Mouse (Mus musculus) thymus, adult 2 months (tissue): ENCODE data around the gene Lhx9.

Experiments
- CTCF ChIP-seq: fragments of 200-500 bp; IDR thresholded peaks from 2 replicates; pipeline ENCODE4 v1.5.1; 2012; ENCODE audit warnings: mild to moderate bottlenecking, control low read depth, low read length, moderate library complexity, borderline replicate concordance; ENCODE audit not compliant: control insufficient read depth, poor library complexity, insufficient read depth; ENCODE audit errors: extremely low read depth
- POLR2A ChIP-seq: fragments of 200-500 bp; IDR thresholded peaks from 2 replicates; pipeline ENCODE4 v1.6.1; 2012; ENCODE audit warnings: mild to moderate bottlenecking, low read length, control low read depth, moderate library complexity; ENCODE audit not compliant: control insufficient read depth, poor library complexity, insufficient read depth; ENCODE audit errors: extremely low read depth

DNA sequence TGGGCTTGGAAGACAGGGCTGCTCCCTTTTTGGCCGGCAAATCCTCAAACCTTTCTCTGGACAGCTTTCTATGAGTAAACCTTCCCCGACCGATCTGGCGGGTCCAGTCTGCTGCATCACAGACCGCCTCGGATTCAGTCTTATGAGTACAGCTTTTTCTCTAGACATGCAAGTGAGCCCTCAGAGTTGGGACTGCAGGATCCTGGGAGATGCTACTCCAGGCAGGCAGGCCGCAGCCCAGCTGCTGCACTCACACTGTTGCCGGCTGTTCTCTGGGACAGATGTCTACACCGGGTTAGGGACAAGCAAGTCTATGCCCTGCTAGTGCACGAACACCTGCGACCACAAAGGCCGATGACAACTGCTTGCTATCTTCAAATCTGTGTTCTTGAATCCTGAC, 2.2 kb downstream of the Lhx9 start:
- TF ChIP-seq POLR2A (no peak), CTCF (no peak)
